Mouse (Mus musculus) midbrain, embryonic 12.5 days (tissue): ENCODE measurements at regions not wholly inside any gene's neighbourhood (a gene's known extent, or its start where the extent isn't known, plus 50 kb on each side); places are given as distances from the start of the nearest gene placed in this dataset.

Experiments
- ATAC-seq: fragments of 200-750 bp; cut with Nextera tagmentation; 2 replicates; pipeline ENCODE4 v1.8.0; 2017; ENCODE audit warnings: low read depth, moderate TSS enrichment, moderate library complexity; ENCODE audit not compliant: low FRiP score
- H3K27ac ChIP-seq: fragments of 300-500 bp; sonication (generic); replicated peaks from 2 replicates; pipeline ENCODE4 v1.5.1; 2016; ENCODE audit warnings: mild to moderate bottlenecking
- H3K27me3 ChIP-seq: fragments of 300-500 bp; sonication (generic); 2 replicates; pipeline ENCODE4 v1.6.1; 2016; ENCODE audit warnings: mild to moderate bottlenecking
- H3K36me3 ChIP-seq: fragments of 300-500 bp; sonication (generic); 2 replicates; pipeline ENCODE4 v1.6.1; 2016
- H3K4me1 ChIP-seq: fragments of 300-500 bp; sonication (generic); 2 replicates; pipeline ENCODE4 v1.6.1; 2016
- H3K4me2 ChIP-seq: fragments of 300-500 bp; sonication (generic); replicated peaks from 2 replicates; pipeline ENCODE4 v1.6.1; 2016; ENCODE audit warnings: mild to moderate bottlenecking, moderate library complexity
- H3K4me3 ChIP-seq: fragments of 300-500 bp; sonication (generic); 2 replicates; pipeline ENCODE4 v1.5.1; 2016; ENCODE audit warnings: mild to moderate bottlenecking
- H3K9ac ChIP-seq: fragments of 300-500 bp; sonication (generic); replicated peaks from 2 replicates; pipeline ENCODE4 v1.6.1; 2016; ENCODE audit warnings: mild to moderate bottlenecking, moderate library complexity
- H3K9me3 ChIP-seq: fragments of 300-500 bp; sonication (generic); 2 replicates; pipeline ENCODE4 v1.6.1; 2016; ENCODE audit warnings: mild to moderate bottlenecking
- WGBS: fragments of 180-500 bp; shearing (Covaris S2); methylation state at CpG from one replicate; pipeline ENCODE4 v1.1.7; 2016; 5-methylcytosine and 5-hydroxymethylcytosine counted together

DNA sequence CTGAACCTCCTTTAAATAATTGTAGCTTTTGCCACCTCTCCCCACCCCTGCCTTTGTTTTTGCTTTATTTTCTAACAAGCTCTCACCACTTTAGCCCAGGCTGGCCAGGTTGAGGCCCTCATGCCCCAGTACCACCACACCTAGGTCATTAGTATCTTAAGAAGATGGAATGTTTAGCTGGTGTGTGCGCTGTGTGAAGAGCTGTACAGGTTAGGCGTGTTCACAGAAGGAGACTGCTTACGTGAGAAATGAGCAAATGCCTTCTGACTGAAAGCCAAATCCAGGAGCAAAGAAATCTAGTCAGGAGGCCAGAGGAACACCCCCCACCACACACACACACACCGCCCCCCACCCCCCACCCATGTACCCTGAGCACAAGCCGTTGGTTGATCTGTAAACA is 303.4 kb downstream of the Klf5 start:
- H3K4me2 ChIP-seq, result no peak overlapping the region

DNA sequence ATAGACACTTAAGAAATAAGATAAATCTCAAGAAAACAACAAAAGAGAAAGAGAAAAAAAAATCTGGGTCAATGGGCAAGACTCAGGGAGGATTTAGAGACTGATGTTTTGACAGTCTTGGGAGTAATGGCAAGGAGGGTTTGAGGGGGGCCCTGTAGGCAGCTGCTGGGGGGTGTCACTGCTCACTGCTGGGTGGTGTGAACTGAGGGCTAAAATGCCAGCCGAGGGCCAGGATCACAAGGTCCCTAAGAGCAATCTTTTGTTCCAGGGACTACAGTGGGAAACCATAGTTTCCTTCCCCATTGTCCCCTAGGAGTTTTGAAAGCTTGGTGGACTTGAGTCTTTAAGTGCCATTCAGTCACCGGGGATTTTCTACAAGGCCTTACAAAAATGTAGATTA is 304.8 kb downstream of the Klf5 start:
- no peaks in the 10 kb centered on the region for H3K36me3 ChIP-seq
- H3K9me3 ChIP-seq, result no peaks in the 10 kb centered on the region
- no peak overlapping the region for H3K9ac ChIP-seq
- no peaks in the 10 kb centered on the region for H3K27me3 ChIP-seq
- 0 out of 2 replicates have a peak, but pooled peaks have one; percentile 38 for ATAC-seq
- H3K4me1 ChIP-seq, result 0 out of 2 replicates have a peak, but pooled peaks cover 4% of the 10 kb centered on the region
- WGBS, result 48% methylated on average over 2 of the region's 2 CpGs
- H3K4me3 ChIP-seq, result no peak overlapping the region
- no peak overlapping the region for H3K27ac ChIP-seq
- H3K4me2 ChIP-seq, result no peak overlapping the region

More for the DNA sequence above, 303.4 kb downstream of the Klf5 start:
- no peak overlapping the region for H3K27ac ChIP-seq
- no peaks in the 10 kb centered on the region for H3K27me3 ChIP-seq
- no peaks in the 10 kb centered on the region for H3K9me3 ChIP-seq
- no peak for ATAC-seq
- 82% methylated on average over 5 of the region's 5 CpGs for WGBS
- H3K36me3 ChIP-seq, result no peaks in the 10 kb centered on the region
- no peak overlapping the region for H3K9ac ChIP-seq
- H3K4me3 ChIP-seq, result no peak overlapping the region
- 0 out of 2 replicates have a peak, but pooled peaks cover 4% of the 10 kb centered on the region for H3K4me1 ChIP-seq

DNA sequence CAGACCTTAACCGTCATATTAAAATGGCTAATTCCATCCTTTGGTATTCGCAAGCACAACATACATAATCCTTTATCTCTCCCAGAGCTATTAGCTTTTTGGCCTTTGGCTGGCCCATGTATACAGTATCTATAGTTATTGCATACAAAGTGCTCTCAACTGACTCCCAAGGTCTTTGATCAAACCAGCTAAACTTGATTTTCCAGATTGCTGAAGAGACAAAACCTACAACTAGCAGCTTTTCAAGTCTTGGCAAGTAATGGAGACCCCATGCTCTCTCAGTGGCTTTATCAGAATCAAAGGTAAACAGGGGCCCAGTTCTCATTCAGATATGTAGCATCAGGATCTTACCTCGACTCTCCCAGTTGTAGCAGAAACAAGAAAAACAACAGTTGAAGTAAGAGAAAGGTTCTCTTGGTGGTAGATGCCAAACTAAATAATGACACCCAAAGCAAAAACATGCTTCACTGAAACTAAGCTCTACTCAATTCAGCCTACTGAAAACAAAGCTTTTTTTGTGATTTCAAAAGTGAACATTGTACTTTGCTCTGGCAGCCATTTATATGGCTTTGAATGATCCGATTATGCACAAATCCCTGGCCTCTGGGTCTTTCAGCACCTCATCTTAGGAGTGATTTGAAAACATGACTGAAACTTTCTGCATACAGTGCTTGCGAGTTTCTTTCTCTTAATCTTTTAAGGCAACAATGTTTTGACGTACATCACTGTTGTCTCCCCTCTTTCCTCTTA is 307.0 kb downstream of the Klf5 start:
- WGBS, result 71% methylated on average over 6 of the region's 6 CpGs
- no peaks in the 10 kb centered on the region for H3K27me3 ChIP-seq
- no peaks in the 10 kb centered on the region for H3K9me3 ChIP-seq
- no peak overlapping the region for H3K9ac ChIP-seq
- no peak for ATAC-seq
- no peak overlapping the region for H3K27ac ChIP-seq
- 0 out of 2 replicates have a peak, but pooled peaks cover 4% of the 10 kb centered on the region for H3K4me1 ChIP-seq
- H3K4me3 ChIP-seq, result no peak overlapping the region
- no peaks in the 10 kb centered on the region for H3K36me3 ChIP-seq
- H3K4me2 ChIP-seq, result no peak overlapping the region

DNA sequence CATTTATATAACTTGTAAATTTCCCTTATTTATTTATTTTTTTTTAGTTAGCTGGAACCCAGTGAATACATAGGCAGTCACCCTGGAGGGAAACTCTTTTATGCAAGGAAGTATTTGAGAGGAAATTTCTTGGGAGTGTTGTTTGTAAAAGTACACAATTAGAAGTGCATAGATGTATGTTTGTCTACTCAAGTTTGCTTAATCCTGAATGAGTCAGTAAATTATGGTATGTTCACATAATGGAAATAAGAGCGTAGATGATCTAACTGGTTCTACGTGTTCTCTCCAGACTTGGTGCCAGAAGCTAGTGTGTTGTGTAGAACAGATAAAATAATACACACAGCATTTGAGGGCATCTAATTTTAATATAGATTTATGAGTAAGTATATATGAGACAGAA is 310.5 kb downstream of the Klf5 start:
- no peak overlapping the region for H3K4me3 ChIP-seq
- H3K36me3 ChIP-seq, result no peaks in the 10 kb centered on the region
- WGBS, result 98% methylated on average over 2 of the region's 2 CpGs
- no peak overlapping the region for H3K27ac ChIP-seq
- no peaks in the 10 kb centered on the region for H3K4me1 ChIP-seq
- no peak for ATAC-seq
- H3K27me3 ChIP-seq, result no peaks in the 10 kb centered on the region
- H3K4me2 ChIP-seq, result no peak overlapping the region
- H3K9ac ChIP-seq, result no peak overlapping the region
- H3K9me3 ChIP-seq, result no peaks in the 10 kb centered on the region

DNA sequence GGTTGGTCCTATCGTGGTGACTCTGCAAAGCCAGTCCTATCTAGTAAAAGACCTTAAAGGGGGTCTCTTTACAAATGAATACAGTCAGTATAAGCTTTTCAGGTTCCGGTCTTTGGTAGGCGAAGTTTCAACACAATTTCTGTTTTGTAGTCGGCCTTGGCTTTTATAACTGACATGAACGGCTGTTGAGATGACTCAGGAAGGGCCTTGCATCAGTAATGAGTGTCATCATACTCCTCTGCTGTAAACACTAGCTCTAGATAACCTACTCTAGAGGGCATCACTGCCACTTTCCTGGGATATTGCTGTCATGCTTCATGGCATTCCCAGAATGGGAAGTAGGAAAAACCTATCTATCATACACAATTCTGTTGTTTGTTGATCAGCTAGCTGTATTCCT is 312.9 kb downstream of the Klf5 start:
- H3K4me2 ChIP-seq, result no peak overlapping the region
- H3K4me1 ChIP-seq, result no peaks in the 10 kb centered on the region
- no peaks in the 10 kb centered on the region for H3K36me3 ChIP-seq
- no peak overlapping the region for H3K27ac ChIP-seq
- H3K9ac ChIP-seq, result no peak overlapping the region
- WGBS, result 93% methylated on average over 5 of the region's 5 CpGs
- H3K4me3 ChIP-seq, result no peak overlapping the region
- no peak for ATAC-seq
- H3K27me3 ChIP-seq, result no peaks in the 10 kb centered on the region
- no peaks in the 10 kb centered on the region for H3K9me3 ChIP-seq

DNA sequence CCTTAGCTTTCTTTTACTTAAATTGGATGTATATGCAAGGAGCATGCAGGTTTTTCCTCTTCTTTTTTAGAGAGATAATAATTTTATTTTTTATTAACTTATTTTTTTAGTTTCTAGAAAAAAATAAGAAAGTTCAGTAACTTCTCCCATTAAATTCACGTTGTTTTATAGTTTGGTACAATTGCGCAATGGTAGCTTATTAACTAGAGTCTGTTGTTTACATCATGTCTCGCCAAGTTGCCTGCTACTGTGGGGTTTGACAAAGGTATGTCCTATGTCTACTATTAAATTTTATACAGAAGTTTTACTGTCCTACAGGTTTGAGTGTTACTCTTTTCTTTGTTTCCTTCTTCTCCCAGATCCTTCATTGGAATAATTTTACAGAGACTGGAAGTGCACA is 313.6 kb downstream of the Klf5 start:
- Histone ChIP-seq H3K9ac (no peak overlapping the region), H3K4me2 (no peak overlapping the region), H3K4me1 (0 out of 2 replicates have a peak, but pooled peaks cover 3% of the 10 kb centered on the region), H3K27me3 (no peaks in the 10 kb centered on the region), H3K4me3 (no peak overlapping the region), H3K36me3 (no peaks in the 10 kb centered on the region), H3K9me3 (no peaks in the 10 kb centered on the region), H3K27ac (no peak overlapping the region)
- no peak for ATAC-seq
- 89% methylated on average over 3 of the region's 3 CpGs for WGBS

DNA sequence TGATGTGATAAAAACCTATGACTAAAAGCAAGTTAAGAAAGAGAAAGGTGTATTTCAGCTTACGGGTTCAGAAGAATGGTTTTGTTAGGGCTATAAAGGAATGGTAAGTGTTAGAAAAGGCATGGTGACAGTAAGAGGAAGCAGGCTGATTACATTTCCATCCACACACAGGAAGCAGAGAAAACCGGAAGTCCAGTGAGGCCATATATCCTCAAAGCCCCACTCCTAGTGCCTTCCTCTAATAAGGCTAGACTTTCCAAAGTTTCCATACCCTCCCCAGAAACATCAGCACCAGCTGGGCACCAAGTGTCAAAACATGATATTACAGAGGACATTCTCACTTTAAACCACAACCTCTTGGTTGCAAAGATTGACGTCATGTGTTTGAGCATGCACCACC is 316.3 kb downstream of the Klf5 start:
- ATAC-seq, result no peak
- Histone ChIP-seq H3K27me3 (no peaks in the 10 kb centered on the region), H3K9me3 (no peaks in the 10 kb centered on the region), H3K9ac (no peak overlapping the region), H3K27ac (no peak overlapping the region), H3K4me2 (no peak overlapping the region), H3K4me1 (0 out of 2 replicates have a peak, but pooled peaks cover 3% of the 10 kb centered on the region), H3K4me3 (no peak overlapping the region), H3K36me3 (no peaks in the 10 kb centered on the region)
- WGBS, result 91% methylated on average over 3 of the region's 3 CpGs

DNA sequence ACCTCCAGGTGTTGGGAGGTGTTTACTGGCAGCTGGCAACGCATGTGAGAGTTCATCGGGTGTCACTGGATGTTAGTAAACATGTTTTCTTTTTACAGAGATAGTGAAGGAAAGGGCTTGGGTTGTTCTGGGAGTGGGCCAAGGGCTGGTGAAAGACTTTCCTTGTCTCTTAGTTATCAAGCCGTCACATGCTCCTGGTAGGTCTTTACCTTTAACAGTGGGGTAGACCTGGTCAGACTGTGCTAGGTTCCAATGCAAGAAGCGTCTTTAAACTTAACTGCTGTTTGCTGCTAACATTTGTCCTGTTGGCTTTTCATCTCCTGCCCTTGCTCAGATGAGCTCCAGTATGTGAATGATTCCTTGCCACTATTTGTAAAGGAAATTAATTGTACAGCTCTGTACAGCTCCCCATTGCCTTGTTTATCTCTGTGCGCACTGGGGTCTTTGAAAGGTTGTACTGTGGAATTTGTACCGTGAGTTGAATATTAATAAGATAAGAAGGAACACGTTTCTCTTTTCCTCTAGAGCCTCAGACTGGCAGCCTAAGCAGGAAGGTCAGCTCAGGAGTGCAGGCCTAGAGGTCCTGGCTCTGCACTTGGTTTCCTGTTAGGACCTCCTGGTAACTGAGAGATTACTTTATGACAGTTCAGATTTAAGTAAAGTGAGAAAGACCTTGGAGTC is 318.3 kb downstream of the Klf5 start:
- no peak overlapping the region for H3K27ac ChIP-seq
- WGBS, result 67% methylated on average over 7 of the region's 7 CpGs
- no peak for ATAC-seq

DNA sequence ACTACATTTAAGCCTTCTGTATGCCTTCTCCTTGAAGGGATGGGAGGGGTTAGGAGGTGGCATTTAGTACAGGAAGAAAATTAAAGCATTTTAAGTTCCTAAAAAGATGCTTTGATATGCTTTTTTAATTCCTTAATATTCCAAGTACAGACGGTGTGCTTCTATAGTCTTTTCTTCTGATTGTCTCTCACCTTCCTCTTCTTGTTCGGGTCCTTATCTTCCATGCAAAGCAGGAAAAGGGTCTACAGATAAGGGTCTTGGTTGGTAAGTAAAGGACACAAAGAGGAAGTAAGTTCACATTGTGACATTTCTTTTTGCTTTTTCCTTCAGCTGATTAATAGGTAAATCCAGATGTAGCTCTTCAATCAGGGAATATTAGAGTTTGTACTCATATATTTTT is 318.9 kb downstream of the Klf5 start:
- Histone ChIP-seq H3K27ac (no peak overlapping the region), H3K27me3 (no peaks in the 10 kb centered on the region), H3K4me1 (0 out of 2 replicates have a peak, but pooled peaks cover 3% of the 10 kb centered on the region), H3K4me2 (no peak overlapping the region), H3K36me3 (no peaks in the 10 kb centered on the region), H3K9me3 (no peaks in the 10 kb centered on the region), H3K4me3 (no peak overlapping the region), H3K9ac (no peak overlapping the region)
- ATAC-seq, result no peak
- WGBS, result 87% methylated on average over 2 of the region's 2 CpGs

More for the DNA sequence above, 318.3 kb downstream of the Klf5 start:
- no peaks in the 10 kb centered on the region for H3K9me3 ChIP-seq
- H3K4me3 ChIP-seq, result no peak overlapping the region
- no peak overlapping the region for H3K9ac ChIP-seq
- no peaks in the 10 kb centered on the region for H3K27me3 ChIP-seq
- no peak overlapping the region for H3K4me2 ChIP-seq
- no peaks in the 10 kb centered on the region for H3K36me3 ChIP-seq
- H3K4me1 ChIP-seq, result 0 out of 2 replicates have a peak, but pooled peaks cover 3% of the 10 kb centered on the region

DNA sequence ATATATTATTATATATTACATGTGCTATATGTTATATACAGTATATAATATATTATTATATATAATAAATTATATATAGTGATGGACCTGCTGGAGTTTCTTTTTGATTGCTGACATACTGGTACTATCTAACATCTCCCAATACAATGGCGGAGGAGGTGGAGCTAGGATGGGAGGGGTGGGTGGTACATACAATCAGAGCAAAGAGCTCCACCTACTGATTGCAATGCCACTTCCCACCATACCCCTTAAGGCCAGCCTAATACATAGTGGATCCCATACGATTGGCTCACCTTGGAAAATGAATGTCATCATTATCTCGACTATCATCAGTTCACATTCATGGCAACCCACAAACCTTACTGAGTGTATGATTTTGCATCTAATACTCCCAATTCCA is 323.0 kb downstream of the Klf5 start:
- WGBS, result 87% methylated on average over 3 of the region's 3 CpGs
- Histone ChIP-seq H3K9me3 (no peaks in the 10 kb centered on the region), H3K27me3 (no peaks in the 10 kb centered on the region), H3K4me2 (no peak overlapping the region), H3K9ac (no peak overlapping the region), H3K36me3 (no peaks in the 10 kb centered on the region), H3K27ac (no peak overlapping the region), H3K4me3 (no peak overlapping the region), H3K4me1 (0 out of 2 replicates have a peak, but pooled peaks cover 3% of the 10 kb centered on the region)
- ATAC-seq, result 0 out of 2 replicates have a peak, but pooled peaks have one; percentile 34

DNA sequence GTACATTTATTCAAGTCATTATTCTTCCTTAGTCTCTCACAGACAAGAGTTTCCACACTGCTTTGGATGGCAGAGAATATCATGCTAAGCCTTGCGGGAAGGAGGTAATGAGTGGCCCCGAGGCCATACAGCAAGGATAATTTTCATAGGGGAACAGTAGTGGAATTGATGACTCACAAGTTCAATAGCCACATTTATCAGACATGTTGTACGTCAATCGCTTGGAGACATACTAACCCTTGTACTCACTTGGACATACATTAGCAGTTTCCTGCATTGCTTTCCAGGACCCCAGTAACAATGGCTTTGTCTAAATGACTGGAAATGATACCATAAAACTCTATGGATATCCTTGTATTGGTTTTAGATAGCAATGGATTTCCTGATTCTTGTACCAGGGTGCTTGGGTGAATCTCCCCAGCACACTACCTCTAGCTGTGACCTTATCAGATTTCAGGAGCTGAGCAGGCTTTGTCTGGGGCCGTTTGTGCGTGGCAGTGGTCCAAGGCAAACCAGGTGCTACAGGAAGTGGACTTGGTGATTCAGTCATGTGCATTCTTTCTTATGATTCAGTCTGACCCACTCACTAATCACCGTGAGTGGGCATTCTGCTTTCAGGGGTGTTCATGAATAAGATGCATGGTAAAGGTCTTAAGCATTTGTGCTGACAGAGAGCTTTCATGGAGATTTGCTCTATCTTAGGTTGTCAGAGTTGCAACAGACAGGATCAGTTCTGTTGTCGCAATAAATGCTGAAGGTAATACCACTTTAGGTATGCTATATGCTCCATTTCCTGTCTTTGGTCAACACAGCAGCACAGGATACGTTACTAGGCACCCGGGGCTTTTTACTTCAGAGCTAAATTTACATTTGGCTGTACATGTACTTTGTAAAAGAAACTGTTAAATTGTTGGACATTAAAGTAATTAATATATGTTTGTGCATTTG is 326.2 kb downstream of the Klf5 start:
- Histone ChIP-seq H3K4me2 (no peak overlapping the region), H3K27me3 (no peaks in the 10 kb centered on the region), H3K4me1 (no peaks in the 10 kb centered on the region), H3K9ac (no peak overlapping the region), H3K27ac (no peak overlapping the region), H3K4me3 (no peak overlapping the region), H3K9me3 (no peaks in the 10 kb centered on the region), H3K36me3 (no peaks in the 10 kb centered on the region)
- 90% methylated on average over 10 of the region's 10 CpGs for WGBS
- no peak for ATAC-seq
